Mouse (Mus musculus) small intestine, adult 2 months (tissue): ENCODE data around the gene Ror1.

Source experiments
- CTCF ChIP-seq: fragments of 200-500 bp; IDR thresholded peaks from 2 replicates; pipeline ENCODE4 v1.5.1; 2012; ENCODE audit warnings: low read depth, mild to moderate bottlenecking, control low read depth, inconsistent platforms, low read length, moderate library complexity, mixed read lengths; ENCODE audit not compliant: insufficient replicate concordance, insufficient read length; ENCODE audit errors: extremely low read depth
- POLR2A ChIP-seq: fragments of 200-500 bp; IDR thresholded peaks from 2 replicates; pipeline ENCODE4 v1.6.1; 2012; ENCODE audit warnings: low read depth, mild to moderate bottlenecking, control low read depth, inconsistent platforms, low read length, moderate library complexity

- TF ChIP-seq POLR2A: no peak
- TF ChIP-seq CTCF: no peak
Measured at GRCm38 (mm10) chr4:100372806-100373205, 277.2 kb downstream of the Ror1 start.
